Mouse (Mus musculus) erythroid progenitor cell, adult 5-6 weeks (primary cell): Measurements from ENCODE around the gene Optn. TPM values are rescaled to one million over a fixed set of nuclear protein-coding genes. Genes with fewer than 3 reads are reported as not detected.
A peak's percentile ranks its signal among the peaks of the same experiment; 100 is the strongest.

Source experiments
- ATAC-seq: replicated peaks from 2 replicates; pipeline ENCODE4 v1.8.0; 2016; ENCODE audit warnings: moderate number of reproducible peaks, mild to moderate bottlenecking, moderate TSS enrichment, inconsistent platforms; ENCODE audit not compliant: poor library complexity, low FRiP score, severe bottlenecking
- total RNA-seq, 2 experiments: library from RNA; stranded (forward) in 1 of 2; stranded (reverse) in 1 of 2; fragments of 150-400 nt in 1 of 2; fragments of 186-747, 209-891 nt in 1 of 2; gene quantifications; 2 replicates each; pipeline versions ENCODE4 v1.2.3 to v1.2.4; 2015 to 2017; ENCODE audit warnings: low replicate concordance in 2 of 2

Gene Optn
- total RNA-seq, 2 experiments from 2014 or later = 112 to 325 TPM

GRCm38 (mm10) chr2:5033546-5034420, 30.1 kb downstream of the Optn start:
- ATAC-seq = peak; percentile 82

- ATAC-seq = no peak
Observed at GRCm38 (mm10) chr2:5032665-5033064, 31.2 kb downstream of the Optn start.

GRCm38 (mm10) chr2:5031215-5031614, 32.6 kb downstream of the Optn start:
- ATAC-seq = no peak

GRCm38 (mm10) chr2:5029808-5030207, 34.0 kb downstream of the Optn start:
- ATAC-seq = no peak

GRCm38 (mm10) chr2:5028047-5028446, 35.8 kb downstream of the Optn start:
- no peak for ATAC-seq

- ATAC-seq = no peak
Observed at GRCm38 (mm10) chr2:5027057-5027456, 36.8 kb downstream of the Optn start.

- peak; percentile 80 for ATAC-seq
Observed at GRCm38 (mm10) chr2:5025162-5025733, 38.6 kb downstream of the Optn start.

GRCm38 (mm10) chr2:5023699-5024399, 40.0 kb downstream of the Optn start:
- no peak for ATAC-seq

GRCm38 (mm10) chr2:5023275-5023674, 40.6 kb downstream of the Optn start:
- no peak for ATAC-seq

GRCm38 (mm10) chr2:5019708-5020107, 44.1 kb downstream of the Optn start:
- no peak for ATAC-seq

- no peak for ATAC-seq
Observed at GRCm38 (mm10) chr2:5016922-5017321, 46.9 kb downstream of the Optn start.

GRCm38 (mm10) chr2:5015527-5015926, 48.3 kb downstream of the Optn start:
- no peak for ATAC-seq

GRCm38 (mm10) chr2:5014616-5015015, 49.2 kb downstream of the Optn start:
- no peak for ATAC-seq

GRCm38 (mm10) chr2:5012491-5013324, 51.1 kb downstream of the Optn start, which contains the start of gene Mcm10:
Gene Mcm10, minus strand, starts transcription at chr2:5012791.
- peak; percentile 99 for ATAC-seq

- ATAC-seq = no peak
Observed at GRCm38 (mm10) chr2:5011898-5012490, 51.9 kb downstream of the Optn start.

GRCm38 (mm10) chr2:5007107-5007506, 56.7 kb downstream of the Optn start:
- ATAC-seq = no peak

- ATAC-seq = no peak
Observed at GRCm38 (mm10) chr2:5001266-5001665, 62.6 kb downstream of the Optn start.

- no peak for ATAC-seq
Observed at GRCm38 (mm10) chr2:4998905-4999304, 64.9 kb downstream of the Optn start.

GRCm38 (mm10) chr2:4996421-4996824, 67.4 kb downstream of the Optn start:
- no peak for ATAC-seq
